Mouse (Mus musculus) stomach, postnatal 0 days (tissue): ENCODE measurements around the gene Tnc. TPM values are rescaled to one million over a fixed set of nuclear protein-coding genes. Genes with fewer than 3 reads are reported as not detected.

Experiments
- ATAC-seq: fragments of 200-750 bp; cut with Nextera tagmentation; 2 replicates; pipeline ENCODE4 v1.8.0; 2017; ENCODE audit not compliant: low FRiP score, low TSS enrichment
- DNase-seq: peaks from one replicate; pipeline ENCODE4 v3.0.0-alpha.2; 2016; ENCODE audit warnings: low spot score
- H3K27ac ChIP-seq: fragments of 300-500 bp; sonication (generic); replicated peaks from 2 replicates; pipeline ENCODE4 v1.5.1; 2014; ENCODE audit warnings: mild to moderate bottlenecking, control low read depth
- H3K27me3 ChIP-seq: fragments of 300-500 bp; sonication (generic); 2 replicates; pipeline ENCODE4 v1.6.1; 2014; ENCODE audit warnings: low read length; ENCODE audit not compliant: control insufficient read depth, insufficient read depth
- H3K36me3 ChIP-seq: fragments of 300-500 bp; sonication (generic); 2 replicates; pipeline ENCODE4 v1.6.1; 2014; ENCODE audit warnings: low read length, mixed read lengths; ENCODE audit not compliant: control insufficient read depth, insufficient read depth
- H3K4me1 ChIP-seq: fragments of 300-500 bp; sonication (generic); replicated peaks from 2 replicates; pipeline ENCODE4 v1.6.1; 2014; ENCODE audit warnings: antibody characterized with exemption; ENCODE audit not compliant: control insufficient read depth, insufficient read depth
- H3K4me2 ChIP-seq: fragments of 300-500 bp; sonication (generic); replicated peaks from 2 replicates; pipeline ENCODE4 v1.6.1; 2014; ENCODE audit warnings: low read depth, mild to moderate bottlenecking, control low read depth, moderate library complexity
- H3K4me3 ChIP-seq: fragments of 300-500 bp; sonication (generic); 2 replicates; pipeline ENCODE4 v1.5.1; 2014; ENCODE audit warnings: low read depth, low read length, control low read depth
- H3K9ac ChIP-seq: fragments of 300-500 bp; sonication (generic); 2 replicates; pipeline ENCODE4 v1.6.1; 2014; ENCODE audit warnings: mild to moderate bottlenecking, low read length, control low read depth, mixed read lengths
- H3K9me3 ChIP-seq: fragments of 300-500 bp; sonication (generic); 2 replicates; pipeline ENCODE4 v1.6.1; 2016; ENCODE audit warnings: low read length; ENCODE audit not compliant: control insufficient read depth
- CTCF ChIP-seq: IDR thresholded peaks from 2 replicates; pipeline ENCODE4 v1.5.1; 2016; ENCODE audit warnings: antibody characterized with exemption, low read depth, mild to moderate bottlenecking, moderate library complexity
- EP300 ChIP-seq: optimal IDR thresholded peaks from 2 replicates; pipeline ENCODE3; 2016; ENCODE audit warnings: antibody characterized with exemption
- WGBS: fragments of 180-500 bp; shearing (Covaris S2); extraction: QIAGEN DNeasy Blood & Tissue Kit; methylation state at CpG from one replicate; pipeline ENCODE4 v1.1.7; 2014; 5-methylcytosine and 5-hydroxymethylcytosine counted together
- polyA plus RNA-seq: library from polyadenylated mRNA; unstranded; fragments of >200 nt; fragmentation: Nextera tagmentation; extraction: Ambion mirVana; gene quantifications from 2 replicates; pipeline ENCODE4 v1.2.1, GENCODE M21; 2015

Tnc gene
- polyA plus RNA-seq, 1 experiment from 2014 or later: 24.1 TPM

- ATAC-seq: no peak; the same call in 1 of the 2 replicates
- H3K4me2 ChIP-seq: no peak overlapping the region
- H3K4me3 ChIP-seq: no peak overlapping the region
- WGBS: 39% methylated on average over 6 of the region's 6 CpGs
- H3K27ac ChIP-seq: no peak overlapping the region
- no peaks in the 10 kb centered on the region for H3K4me1 ChIP-seq
- TF ChIP-seq EP300 (no peak), CTCF (no peak)
- no peak for DNase-seq
- no peaks in the 10 kb centered on the region for H3K36me3 ChIP-seq
- H3K9ac ChIP-seq: no peak overlapping the region
- H3K9me3 ChIP-seq: no peaks in the 10 kb centered on the region
- H3K27me3 ChIP-seq: no peaks in the 10 kb centered on the region
Measured at GRCm38 (mm10) chr4:64058856-64059231, 12.0 kb upstream of the Tnc start.

- Histone ChIP-seq H3K36me3 (no peaks in the 10 kb centered on the region), H3K4me1 (no peaks in the 10 kb centered on the region), H3K9ac (no peak overlapping the region), H3K27me3 (no peaks in the 10 kb centered on the region), H3K9me3 (no peaks in the 10 kb centered on the region), H3K27ac (no peak overlapping the region), H3K4me3 (no peak overlapping the region), H3K4me2 (no peak overlapping the region)
- no peak for DNase-seq
- TF ChIP-seq CTCF (no peak), EP300 (no peak)
- 57% methylated on average over 12 of the region's 12 CpGs for WGBS
- no peak for ATAC-seq
Measured at GRCm38 (mm10) chr4:64058048-64058855, 11.4 kb upstream of the Tnc start.

- no peak overlapping the region for H3K9ac ChIP-seq
- 61% methylated on average over 7 of the region's 7 CpGs for WGBS
- no peaks in the 10 kb centered on the region for H3K36me3 ChIP-seq
- DNase-seq: no peak
- H3K27ac ChIP-seq: no peak overlapping the region
- no peak overlapping the region for H3K4me2 ChIP-seq
- H3K9me3 ChIP-seq: no peaks in the 10 kb centered on the region
- no peak overlapping the region for H3K4me3 ChIP-seq
- ATAC-seq: no peak
- no peaks in the 10 kb centered on the region for H3K4me1 ChIP-seq
- no peaks in the 10 kb centered on the region for H3K27me3 ChIP-seq
- TF ChIP-seq CTCF: no peak
- TF ChIP-seq EP300: no peak
Measured at GRCm38 (mm10) chr4:64048177-64048576, 1.4 kb upstream of the Tnc start.

- 61% methylated on average over 4 of the region's 4 CpGs for WGBS
- no peaks in the 10 kb centered on the region for H3K9me3 ChIP-seq
- ATAC-seq: no peak
- no peak overlapping the region; the same call in 1 of the 2 replicates for H3K4me2 ChIP-seq
- TF ChIP-seq EP300 (no peak), CTCF (no peak)
- DNase-seq: no peak
- H3K9ac ChIP-seq: no peak overlapping the region
- no peaks in the 10 kb centered on the region for H3K36me3 ChIP-seq
- no peaks in the 10 kb centered on the region for H3K27me3 ChIP-seq
- no peak overlapping the region for H3K27ac ChIP-seq
- no peaks in the 10 kb centered on the region for H3K4me1 ChIP-seq
- H3K4me3 ChIP-seq: no peak overlapping the region
Measured at GRCm38 (mm10) chr4:64043893-64044292, 2.9 kb downstream of the Tnc start.

- no peak for TF ChIP-seq CTCF
- no peak for TF ChIP-seq EP300
- no peaks in the 10 kb centered on the region for H3K27me3 ChIP-seq
- no peak overlapping the region for H3K9ac ChIP-seq
- no peaks in the 10 kb centered on the region for H3K4me1 ChIP-seq
- no peaks in the 10 kb centered on the region for H3K36me3 ChIP-seq
- no peak overlapping the region for H3K4me3 ChIP-seq
- no peaks in the 10 kb centered on the region for H3K9me3 ChIP-seq
- no peak overlapping the region for H3K27ac ChIP-seq
- H3K4me2 ChIP-seq: no peak overlapping the region
- DNase-seq: no peak
- ATAC-seq: no peak
- 73% methylated on average over 6 of the region's 6 CpGs for WGBS
Measured at GRCm38 (mm10) chr4:64043371-64043770, 3.4 kb downstream of the Tnc start.

GRCm38 (mm10) chr4:64039091-64039490, 7.7 kb downstream of the Tnc start:
- Histone ChIP-seq H3K27ac (no peak overlapping the region), H3K4me1 (no peaks in the 10 kb centered on the region), H3K4me2 (no peak overlapping the region), H3K27me3 (no peaks in the 10 kb centered on the region), H3K4me3 (no peak overlapping the region), H3K9me3 (no peaks in the 10 kb centered on the region), H3K36me3 (no peaks in the 10 kb centered on the region), H3K9ac (no peak overlapping the region)
- TF ChIP-seq EP300 (no peak), CTCF (no peak)
- ATAC-seq (no peak), DNase-seq (no peak)
- 58% methylated on average over 2 of the region's 2 CpGs for WGBS
